Mouse (Mus musculus) hindbrain, postnatal 0 days (tissue): ENCODE data around the gene Pim3. TPM values are rescaled to one million over a fixed set of nuclear protein-coding genes. Genes with fewer than 3 reads are reported as not detected.

Experiments
- ATAC-seq: fragments of 200-750 bp; cut with Nextera tagmentation; 2 replicates; pipeline ENCODE4 v1.8.0; 2017; ENCODE audit warnings: mild to moderate bottlenecking, moderate TSS enrichment, moderate library complexity
- DNase-seq: peaks from one replicate; pipeline ENCODE4 v3.0.0-alpha.2; 2015; ENCODE audit warnings: low spot score
- H3K27ac ChIP-seq: fragments of 300-500 bp; sonication (generic); 2 replicates; pipeline ENCODE4 v1.5.1; 2014; ENCODE audit warnings: mild to moderate bottlenecking
- H3K27me3 ChIP-seq: fragments of 300-500 bp; sonication (generic); 2 replicates; pipeline ENCODE4 v1.6.1; 2014; ENCODE audit warnings: low read length, mixed read lengths; ENCODE audit not compliant: insufficient read depth
- H3K36me3 ChIP-seq: fragments of 300-500 bp; sonication (generic); 2 replicates; pipeline ENCODE4 v1.6.1; 2014; ENCODE audit warnings: low read length, mixed read lengths; ENCODE audit not compliant: insufficient read depth
- H3K4me1 ChIP-seq: fragments of 300-500 bp; sonication (generic); 2 replicates; pipeline ENCODE4 v1.6.1; 2014; ENCODE audit warnings: antibody characterized with exemption, low read length, mixed read lengths; ENCODE audit not compliant: insufficient read depth
- H3K4me2 ChIP-seq: fragments of 300-500 bp; sonication (generic); 2 replicates; pipeline ENCODE4 v1.6.1; 2014; ENCODE audit warnings: low read depth, mild to moderate bottlenecking, low read length, moderate library complexity, mixed read lengths
- H3K4me3 ChIP-seq: fragments of 300-500 bp; sonication (generic); 2 replicates; pipeline ENCODE4 v1.5.1; 2014; ENCODE audit warnings: low read length
- H3K9ac ChIP-seq: fragments of 300-500 bp; sonication (generic); replicated peaks from 2 replicates; pipeline ENCODE4 v1.6.1; 2014; ENCODE audit warnings: mild to moderate bottlenecking, low read length, moderate library complexity, mixed read lengths
- H3K9me3 ChIP-seq: fragments of 300-500 bp; sonication (generic); 2 replicates; pipeline ENCODE4 v1.6.1; 2016; ENCODE audit warnings: low read length, mixed read lengths
- CTCF ChIP-seq: IDR thresholded peaks from 2 replicates; pipeline ENCODE4 v1.5.1; 2016; ENCODE audit warnings: antibody characterized with exemption, control low read depth, low read depth
- WGBS: fragments of 180-500 bp; shearing (Covaris S2); extraction: QIAGEN DNeasy Blood & Tissue Kit; methylation state at CpG from one replicate; pipeline ENCODE4 v1.1.7; 2014; 5-methylcytosine and 5-hydroxymethylcytosine counted together
- polyA plus RNA-seq: library from polyadenylated mRNA; unstranded; fragments of >200 nt; fragmentation: Nextera tagmentation; extraction: Ambion mirVana; gene quantifications from 2 replicates; pipeline ENCODE4 v1.2.1, GENCODE M21; 2015
- total RNA-seq: library from RNA; depleted of rRNA; stranded (reverse); fragments of >200 nt; gene quantifications from 2 replicates; pipeline ENCODE4 v1.2.3, GENCODE M21; 2014

Pim3 gene
- total and polyA plus RNA-seq, 2 experiments from 2014 or later = 69.8 to 104 TPM

DNA sequence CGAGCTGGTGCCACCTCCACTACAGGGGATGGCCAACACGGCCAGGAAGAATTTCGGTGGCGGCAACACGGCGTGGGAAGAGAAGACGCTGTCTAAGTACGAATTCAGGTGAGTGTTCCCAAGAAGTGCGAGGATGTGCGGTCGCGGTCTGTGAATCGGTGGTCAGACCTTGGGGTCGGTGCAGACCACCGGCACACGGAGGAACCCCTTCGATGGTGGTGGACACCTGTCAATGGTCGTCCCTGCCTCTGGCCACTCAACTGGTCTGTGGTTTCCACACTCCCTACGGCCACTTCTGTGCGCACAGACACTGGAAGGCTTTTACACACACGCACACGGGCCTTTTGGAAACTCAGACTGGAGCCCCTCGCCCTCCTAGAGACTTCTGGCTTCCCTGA lies 42.1 kb upstream of the Pim3 start:
- no peaks in the 10 kb centered on the region for H3K9me3 ChIP-seq
- no peak for DNase-seq
- peaks cover 16% of the 10 kb centered on the region for H3K4me1 ChIP-seq
- no peak for TF ChIP-seq CTCF
- peak overlapping the region; percentile 86 for H3K4me3 ChIP-seq
- H3K36me3 ChIP-seq = peaks cover 26% of the 10 kb centered on the region; the same call in 1 of the 2 replicates
- H3K27ac ChIP-seq = peak overlapping the region; percentile 69; the same call in 1 of the 2 replicates
- H3K9ac ChIP-seq = peak overlapping the region; percentile 72
- peak overlapping the region; percentile 84 for H3K4me2 ChIP-seq
- H3K27me3 ChIP-seq = no peaks in the 10 kb centered on the region
- no peak for ATAC-seq
- under 1% methylated on average over 23 of the region's 23 CpGs for WGBS

DNA sequence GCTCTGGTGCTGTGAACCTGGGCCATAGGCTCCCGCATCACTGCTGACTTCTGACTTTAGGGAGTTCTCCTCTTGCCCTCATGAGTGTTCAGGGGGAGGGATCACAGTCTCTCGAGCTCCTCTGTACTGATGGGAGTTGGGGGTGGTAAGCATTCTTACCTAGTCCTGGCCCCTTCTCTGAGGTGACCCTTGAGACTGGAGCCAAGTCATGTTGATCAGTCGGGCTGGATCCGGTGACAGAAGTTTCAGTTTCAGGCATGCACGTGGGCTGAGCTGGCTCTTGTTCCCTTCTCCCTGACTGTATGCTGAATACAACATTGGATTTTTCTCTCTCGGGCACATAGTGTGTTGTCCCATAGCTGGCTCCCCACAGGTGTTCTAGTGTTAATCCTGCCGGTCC lies 40.6 kb upstream of the Pim3 start:
- Histone ChIP-seq H3K4me3 (no peak overlapping the region), H3K9ac (no peak overlapping the region), H3K4me2 (no peak overlapping the region), H3K27me3 (no peaks in the 10 kb centered on the region), H3K27ac (no peak overlapping the region), H3K36me3 (peaks cover 38% of the 10 kb centered on the region), H3K9me3 (no peaks in the 10 kb centered on the region), H3K4me1 (peaks cover 16% of the 10 kb centered on the region)
- DNase-seq (no peak), ATAC-seq (no peak)
- TF ChIP-seq CTCF = no peak
- WGBS = 86% methylated on average over 7 of the region's 7 CpGs

DNA sequence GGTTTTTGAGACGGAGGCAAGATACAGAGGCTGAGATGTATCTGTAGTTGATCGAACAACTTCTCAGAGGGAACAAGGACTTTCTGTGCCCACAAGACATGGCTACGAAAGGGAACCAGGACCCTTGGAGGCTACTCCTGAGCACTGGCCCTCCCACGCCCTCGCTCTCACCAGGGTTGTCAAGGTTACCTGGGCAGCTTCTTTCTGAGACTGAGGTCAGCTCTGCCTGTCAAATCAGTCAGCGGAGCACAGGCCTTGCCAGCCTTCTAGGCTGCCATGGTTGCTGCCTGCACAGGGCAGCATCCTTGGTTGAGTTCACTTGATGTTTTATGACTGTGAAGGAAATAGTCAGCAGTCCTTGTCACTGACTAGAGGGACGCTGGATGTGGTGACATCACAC lies 39.5 kb upstream of the Pim3 start:
- Histone ChIP-seq H3K9me3 (no peaks in the 10 kb centered on the region), H3K36me3 (peaks cover 41% of the 10 kb centered on the region), H3K27me3 (no peaks in the 10 kb centered on the region), H3K4me1 (peaks cover 16% of the 10 kb centered on the region), H3K27ac (no peak overlapping the region), H3K4me3 (no peak overlapping the region), H3K4me2 (no peak overlapping the region), H3K9ac (no peak overlapping the region)
- no peak for TF ChIP-seq CTCF
- WGBS = 91% methylated on average over 7 of the region's 7 CpGs
- DNase-seq (no peak), ATAC-seq (no peak)

DNA sequence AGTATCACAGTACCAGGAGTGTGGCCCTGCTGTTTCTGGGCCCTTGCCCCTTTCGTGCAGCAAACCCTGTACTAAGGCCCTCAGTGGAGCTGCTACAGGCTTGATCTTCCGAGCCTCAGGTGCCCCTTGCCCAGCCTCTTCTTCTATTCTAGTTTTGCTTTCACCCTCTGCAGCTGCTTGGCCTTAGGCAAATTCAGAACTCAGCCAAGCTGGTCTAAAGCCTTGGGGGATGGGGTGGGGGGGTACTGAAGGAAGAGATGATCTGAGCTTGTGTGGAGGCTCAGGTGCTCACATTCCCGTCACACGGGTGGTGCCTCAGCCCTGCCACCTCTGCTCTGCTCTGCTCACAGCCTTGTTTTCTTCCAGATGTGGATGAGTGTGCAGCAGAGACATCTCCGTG lies 38.6 kb upstream of the Pim3 start:
- H3K36me3 ChIP-seq = peaks cover 41% of the 10 kb centered on the region

DNA sequence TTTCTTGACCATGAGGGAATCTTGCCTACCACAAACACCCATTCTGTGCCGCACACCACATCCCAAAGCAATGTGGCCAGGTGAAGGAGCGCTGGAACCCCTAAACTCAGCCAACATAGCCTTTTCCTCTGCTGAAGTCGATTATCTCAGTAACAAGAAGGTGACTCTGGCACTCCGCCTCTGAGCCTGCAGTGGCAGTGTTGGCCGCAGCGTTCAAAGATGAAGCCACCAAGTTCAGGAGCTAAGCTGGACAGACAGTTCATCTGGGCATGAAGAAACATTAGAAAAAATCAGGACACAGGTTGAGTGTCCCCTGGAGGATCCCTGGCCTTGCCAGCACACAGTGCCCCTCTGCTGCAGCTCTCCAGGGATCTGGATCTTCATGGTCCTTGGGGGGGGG lies 34.5 kb upstream of the Pim3 start:
- no peaks in the 10 kb centered on the region for H3K4me1 ChIP-seq
- H3K4me3 ChIP-seq = no peak overlapping the region
- no peak overlapping the region for H3K9ac ChIP-seq
- no peak for TF ChIP-seq CTCF
- H3K27me3 ChIP-seq = no peaks in the 10 kb centered on the region
- H3K27ac ChIP-seq = no peak overlapping the region
- 91% methylated on average over 6 of the region's 6 CpGs for WGBS
- peaks cover 33% of the 10 kb centered on the region for H3K36me3 ChIP-seq
- DNase-seq (no peak), ATAC-seq (no peak)
- no peak overlapping the region for H3K4me2 ChIP-seq
- H3K9me3 ChIP-seq = no peaks in the 10 kb centered on the region

More for the DNA sequence above, 38.6 kb upstream of the Pim3 start:
- no peak overlapping the region for H3K4me2 ChIP-seq
- H3K9me3 ChIP-seq = no peaks in the 10 kb centered on the region
- peaks cover 15% of the 10 kb centered on the region for H3K4me1 ChIP-seq
- no peak overlapping the region for H3K4me3 ChIP-seq
- H3K27ac ChIP-seq = no peak overlapping the region
- no peak for DNase-seq
- ATAC-seq = no peak
- H3K27me3 ChIP-seq = no peaks in the 10 kb centered on the region
- no peak overlapping the region for H3K9ac ChIP-seq
- 98% methylated on average over 5 of the region's 5 CpGs for WGBS
- TF ChIP-seq CTCF = no peak

DNA sequence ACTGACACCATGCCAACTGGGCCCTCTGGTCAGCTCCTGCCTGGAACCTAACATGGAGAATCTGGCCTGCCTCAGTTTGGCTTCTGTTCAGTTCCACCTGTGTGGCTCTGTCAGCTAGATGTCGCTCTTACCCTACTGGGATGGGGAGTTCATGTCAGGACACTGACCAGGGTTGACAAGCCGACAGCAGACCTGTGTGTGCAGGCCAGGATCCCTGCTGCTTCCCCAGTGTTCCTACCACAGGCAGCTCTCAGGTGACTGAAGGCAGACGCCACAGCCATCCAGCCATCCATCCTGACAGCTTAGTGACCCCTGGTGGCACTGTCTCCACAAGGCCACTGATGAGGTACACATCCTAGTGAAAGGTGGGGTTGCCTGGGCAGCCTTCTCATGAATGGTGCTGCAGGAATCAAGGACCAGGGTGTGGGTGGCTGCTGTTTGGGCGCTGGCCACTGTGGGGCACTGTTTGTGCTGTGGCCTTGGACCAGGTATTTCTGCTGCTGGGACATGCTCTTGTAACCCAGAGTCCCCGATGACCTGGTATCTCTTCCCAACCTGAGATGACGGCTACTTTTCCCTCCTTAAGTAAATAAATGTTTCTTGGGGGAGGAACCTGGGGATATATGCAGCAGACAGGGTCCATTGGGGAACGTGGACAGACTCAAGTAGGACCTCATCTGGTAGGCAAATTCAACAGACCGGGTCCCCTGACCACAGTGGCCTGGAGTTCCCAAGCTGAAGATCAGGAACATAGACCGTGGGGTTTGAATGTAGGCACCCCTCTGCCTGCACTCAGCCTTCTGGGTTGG lies 33.8 kb upstream of the Pim3 start:
- no peak overlapping the region for H3K27ac ChIP-seq
- H3K4me2 ChIP-seq = no peak overlapping the region
- H3K4me3 ChIP-seq = no peak overlapping the region
- ATAC-seq (peak; percentile 55; the same call in 1 of the 2 replicates), DNase-seq (peak; percentile 64)
- H3K9me3 ChIP-seq = no peaks in the 10 kb centered on the region
- H3K9ac ChIP-seq = no peak overlapping the region
- no peaks in the 10 kb centered on the region for H3K27me3 ChIP-seq
- peak; percentile 53 for TF ChIP-seq CTCF
- H3K36me3 ChIP-seq = peaks cover 27% of the 10 kb centered on the region
- H3K4me1 ChIP-seq = no peaks in the 10 kb centered on the region
- 28% methylated on average over 9 of the region's 9 CpGs for WGBS
